Mouse (Mus musculus): ENCODE data around the gene Ephb2.

The Ephb2 gene

GRCm38 (mm10) chr4:136836387-136836931 lies 671 bp upstream of the Ephb2 start:
- DNase-seq (ENCODE audit: low spot score in 2 of 2): no peak

GRCm38 (mm10) chr4:136834815-136835620 lies 770 bp downstream of the Ephb2 start:
- DNase-seq (ENCODE audit: low spot score in 2 of 2): peak in 1 of 2 experiments; percentile 17

GRCm38 (mm10) chr4:136834439-136834814 lies 1.4 kb downstream of the Ephb2 start:
- DNase-seq (ENCODE audit: low spot score in 2 of 2): no peak

- DNase-seq (ENCODE audit: low spot score in 2 of 2): no peak
Measured at GRCm38 (mm10) chr4:136833619-136834351, 2.0 kb downstream of the Ephb2 start.

GRCm38 (mm10) chr4:136832559-136833232 lies 3.1 kb downstream of the Ephb2 start:
- peak in 1 of 2 experiments; percentile 36 for DNase-seq (ENCODE audit: low spot score in 2 of 2)

- DNase-seq (ENCODE audit: low spot score in 2 of 2): no peak
Measured at GRCm38 (mm10) chr4:136830272-136830823, 5.4 kb downstream of the Ephb2 start.

GRCm38 (mm10) chr4:136829837-136830236 lies 6.0 kb downstream of the Ephb2 start:
- DNase-seq (ENCODE audit: low spot score in 2 of 2): no peak

GRCm38 (mm10) chr4:136828664-136829569 lies 6.9 kb downstream of the Ephb2 start:
- DNase-seq (ENCODE audit: low spot score in 2 of 2): no peak

GRCm38 (mm10) chr4:136824935-136825552 lies 10.7 kb downstream of the Ephb2 start:
- no peak for DNase-seq (ENCODE audit: low spot score in 2 of 2)

- DNase-seq (ENCODE audit: low spot score in 2 of 2): no peak
Measured at GRCm38 (mm10) chr4:136820069-136820522, 15.7 kb downstream of the Ephb2 start.

GRCm38 (mm10) chr4:136816701-136817100 lies 19.1 kb downstream of the Ephb2 start:
- DNase-seq (ENCODE audit: low spot score in 2 of 2): peak in 1 of 2 experiments; percentile 23

- DNase-seq (ENCODE audit: low spot score in 2 of 2): peak in 1 of 2 experiments; percentile 50
Measured at GRCm38 (mm10) chr4:136815364-136815763, 20.4 kb downstream of the Ephb2 start.

- no peak for DNase-seq (ENCODE audit: low spot score in 2 of 2)
Measured at GRCm38 (mm10) chr4:136812543-136812942, 23.2 kb downstream of the Ephb2 start.

GRCm38 (mm10) chr4:136811596-136811995 lies 24.2 kb downstream of the Ephb2 start:
- no peak for DNase-seq (ENCODE audit: low spot score in 2 of 2)

- no peak for DNase-seq (ENCODE audit: low spot score in 2 of 2)
Measured at GRCm38 (mm10) chr4:136808478-136808877, 27.3 kb downstream of the Ephb2 start.

- no peak for DNase-seq (ENCODE audit: low spot score in 2 of 2)
Measured at GRCm38 (mm10) chr4:136807448-136808009, 28.3 kb downstream of the Ephb2 start.

GRCm38 (mm10) chr4:136806254-136806653 lies 29.5 kb downstream of the Ephb2 start:
- no peak for DNase-seq (ENCODE audit: low spot score in 2 of 2)

- DNase-seq (ENCODE audit: low spot score in 2 of 2): no peak
Measured at GRCm38 (mm10) chr4:136804343-136804742, 31.4 kb downstream of the Ephb2 start.

GRCm38 (mm10) chr4:136802446-136802845 lies 33.3 kb downstream of the Ephb2 start:
- no peak for DNase-seq (ENCODE audit: low spot score in 2 of 2)

GRCm38 (mm10) chr4:136801944-136802343 lies 33.8 kb downstream of the Ephb2 start:
- DNase-seq (ENCODE audit: low spot score in 2 of 2): no peak

All from spleen, postnatal 10 days (tissue).